Mouse (Mus musculus): ENCODE measurements around the gene Cacna1d.
A peak's percentile ranks its signal among the peaks of the same experiment; 100 is the strongest.

Cacna1d gene

DNA sequence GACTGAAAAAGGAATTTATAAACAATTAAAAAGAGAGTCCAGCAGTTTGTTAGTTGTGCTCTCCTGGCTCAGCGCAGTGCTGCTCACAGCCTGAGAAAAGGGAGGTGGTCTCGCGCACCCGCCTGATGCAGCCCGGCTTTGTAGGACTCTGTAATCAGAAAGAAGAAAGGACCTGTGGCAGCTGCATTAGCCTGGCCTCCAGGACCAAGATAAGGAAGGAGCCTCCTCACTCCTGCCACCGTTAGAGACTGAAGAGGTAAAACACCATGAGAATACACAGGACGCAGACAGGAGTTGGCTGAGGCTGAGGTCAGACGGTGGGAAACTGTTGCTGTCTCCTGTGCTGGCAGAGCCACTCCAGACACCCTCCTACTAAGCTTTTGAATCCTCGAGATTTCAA is at the start of gene Cacna1d:
Gene Cacna1d (minus strand): TSS at position 114 of the 400 bp plus-strand sequence.
- DNase-seq (ENCODE audit: low spot score in 2 of 2): no peak

DNA sequence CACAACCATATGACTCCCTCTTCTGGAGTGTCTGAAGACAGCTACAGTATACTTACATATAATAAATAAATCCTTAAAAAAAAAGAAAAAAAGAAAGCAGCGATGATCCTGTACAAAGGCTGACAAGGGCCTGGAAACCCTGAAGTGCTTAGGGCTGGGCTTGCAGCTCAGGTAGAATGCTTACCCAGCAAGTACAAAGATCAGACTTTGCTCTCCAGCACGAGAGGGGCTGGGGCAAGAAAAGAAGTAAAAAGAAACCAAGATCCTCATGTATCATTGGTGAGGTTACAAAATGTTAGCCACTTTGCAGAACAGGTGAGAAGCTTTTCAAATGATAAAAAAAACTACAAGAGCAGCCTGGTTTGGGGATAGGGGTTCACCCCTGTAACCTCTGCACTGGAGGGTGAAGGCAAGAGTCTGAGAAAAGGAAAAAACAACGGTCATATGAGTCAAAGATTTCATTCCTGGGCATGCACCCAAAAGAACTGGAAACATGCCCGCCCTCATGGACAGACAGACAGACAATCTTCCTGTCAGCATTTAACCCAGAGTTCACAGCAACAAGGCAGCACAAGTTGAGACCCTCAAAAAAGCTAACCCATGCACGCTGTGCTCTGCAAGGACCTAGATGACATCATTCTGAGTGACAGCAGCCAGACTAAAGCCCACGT is 42.7 kb upstream of the Cacna1d start:
- DNase-seq (ENCODE audit: low spot score in 2 of 2): no peak

GRCm38 (mm10) chr14:30531896-30532295 is 40.6 kb upstream of the Cacna1d start:
- DNase-seq (ENCODE audit: low spot score in 2 of 2): peak in 1 of 2 experiments; percentile 57

DNA sequence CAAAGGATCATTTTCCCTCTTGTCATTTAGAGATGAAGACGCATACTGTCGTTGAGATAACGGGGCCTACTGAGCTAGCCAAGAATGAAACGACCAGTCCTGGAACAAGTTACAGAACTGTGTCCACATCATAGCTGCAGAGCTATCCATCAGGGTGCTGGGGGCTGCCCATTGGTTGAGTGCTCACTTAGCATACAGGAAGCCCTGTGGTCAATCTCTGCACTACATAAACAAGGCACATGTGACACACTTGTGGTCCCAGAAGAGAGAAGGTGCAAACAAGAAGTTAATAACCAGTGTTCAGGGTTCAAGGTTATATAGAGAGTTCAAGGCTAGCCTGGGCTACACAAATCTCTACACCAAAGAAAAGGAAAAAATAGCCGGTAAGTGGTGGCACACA is 40.2 kb upstream of the Cacna1d start:
- no peak for DNase-seq (ENCODE audit: low spot score in 2 of 2)

DNA sequence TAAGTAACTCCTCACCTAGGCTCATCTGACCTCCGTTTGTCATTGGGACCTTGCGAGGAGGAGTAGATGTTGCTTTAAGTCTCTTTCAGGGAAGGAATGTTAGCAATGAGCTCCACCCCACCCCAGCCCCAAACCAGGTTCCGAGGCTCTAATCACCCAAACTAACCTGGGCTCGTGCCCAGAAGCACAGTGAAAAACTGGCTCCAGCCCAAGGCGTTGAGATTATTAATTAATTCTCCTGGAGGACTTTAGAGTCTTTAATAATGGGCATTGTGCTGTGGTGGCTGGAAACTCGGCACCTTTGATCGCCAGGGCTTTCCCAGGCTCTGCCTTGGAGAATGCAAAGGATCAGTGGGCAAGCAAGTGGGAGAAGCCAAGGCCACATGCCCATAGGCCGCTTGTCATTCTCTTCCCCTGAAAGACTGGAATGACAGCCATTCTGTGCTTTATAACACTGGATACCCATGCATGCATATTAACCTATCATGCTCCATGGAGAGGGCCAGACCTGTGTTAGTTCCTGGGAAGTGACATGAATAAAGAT is 39.5 kb upstream of the Cacna1d start:
- DNase-seq (ENCODE audit: low spot score in 2 of 2): no peak

GRCm38 (mm10) chr14:30529454-30529853 is 38.2 kb upstream of the Cacna1d start:
- no peak for DNase-seq (ENCODE audit: low spot score in 2 of 2)

GRCm38 (mm10) chr14:30528961-30529360 is 37.7 kb upstream of the Cacna1d start:
- no peak for DNase-seq (ENCODE audit: low spot score in 2 of 2)

- no peak for DNase-seq (ENCODE audit: low spot score in 2 of 2)
Observed at GRCm38 (mm10) chr14:30528392-30528791, 37.1 kb upstream of the Cacna1d start.

GRCm38 (mm10) chr14:30523356-30523755 is 32.1 kb upstream of the Cacna1d start:
- DNase-seq (ENCODE audit: low spot score in 2 of 2): no peak

GRCm38 (mm10) chr14:30519323-30519722 is 28.1 kb upstream of the Cacna1d start:
- no peak for DNase-seq (ENCODE audit: low spot score in 2 of 2)

DNA sequence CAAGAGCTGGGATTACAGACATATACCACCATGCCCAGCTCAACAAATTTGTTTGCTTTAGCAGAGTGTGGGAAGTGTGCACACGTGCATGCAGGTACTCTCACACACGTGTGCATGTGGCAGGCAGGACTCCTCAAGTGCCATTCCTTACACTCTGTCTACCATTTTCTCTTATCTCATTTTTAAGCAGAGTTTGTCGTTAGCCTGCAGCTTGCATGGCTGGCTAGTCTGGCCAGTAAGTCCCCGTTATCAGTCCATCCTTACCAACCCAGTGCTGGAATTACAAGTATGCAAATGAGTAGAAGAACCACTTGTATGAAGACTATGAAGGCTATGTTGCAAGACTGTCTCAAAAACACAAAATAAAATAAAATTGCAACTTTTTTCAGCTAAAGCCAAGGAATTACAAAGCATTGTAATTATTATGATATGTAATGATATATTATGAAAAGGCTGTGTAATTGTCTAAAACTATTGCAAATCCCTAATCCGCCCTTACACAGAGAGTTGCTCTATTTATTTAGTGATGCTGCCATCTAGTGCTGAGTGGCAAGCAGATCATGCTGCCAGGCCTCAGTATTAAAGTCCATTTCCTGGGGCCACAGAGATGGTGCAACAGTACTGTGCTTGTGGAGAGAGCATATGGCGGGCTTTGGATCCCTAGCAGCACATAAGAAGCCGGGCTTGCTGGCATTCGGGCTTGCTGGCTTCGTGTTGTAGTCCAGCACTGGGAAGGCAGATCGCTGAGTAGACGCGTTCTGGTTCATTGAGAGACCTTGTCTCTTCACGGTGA is 24.9 kb upstream of the Cacna1d start:
- no peak for DNase-seq (ENCODE audit: low spot score in 2 of 2)

DNA sequence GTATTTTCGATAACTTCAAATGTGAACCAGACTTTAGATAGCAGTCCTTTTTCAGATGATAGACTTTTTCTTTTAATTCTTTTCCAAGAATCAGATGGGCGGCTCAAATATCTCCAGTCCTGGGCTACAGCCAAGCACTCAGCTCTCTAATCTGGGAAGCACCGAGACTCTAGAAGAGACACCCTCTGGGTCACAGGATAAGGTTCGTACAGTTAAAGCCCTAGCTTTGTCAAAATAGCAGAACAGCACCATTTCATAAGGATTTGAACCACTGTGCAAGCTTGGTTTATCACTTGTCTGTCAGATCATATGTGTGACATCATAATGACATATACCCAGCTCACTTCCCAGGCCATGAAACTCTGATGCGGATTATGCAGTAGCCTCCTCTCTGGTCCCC is 21.6 kb upstream of the Cacna1d start:
- no peak for DNase-seq (ENCODE audit: low spot score in 2 of 2)

- DNase-seq (ENCODE audit: low spot score in 2 of 2): no peak
Observed at GRCm38 (mm10) chr14:30510214-30510763, 19.0 kb upstream of the Cacna1d start.

DNA sequence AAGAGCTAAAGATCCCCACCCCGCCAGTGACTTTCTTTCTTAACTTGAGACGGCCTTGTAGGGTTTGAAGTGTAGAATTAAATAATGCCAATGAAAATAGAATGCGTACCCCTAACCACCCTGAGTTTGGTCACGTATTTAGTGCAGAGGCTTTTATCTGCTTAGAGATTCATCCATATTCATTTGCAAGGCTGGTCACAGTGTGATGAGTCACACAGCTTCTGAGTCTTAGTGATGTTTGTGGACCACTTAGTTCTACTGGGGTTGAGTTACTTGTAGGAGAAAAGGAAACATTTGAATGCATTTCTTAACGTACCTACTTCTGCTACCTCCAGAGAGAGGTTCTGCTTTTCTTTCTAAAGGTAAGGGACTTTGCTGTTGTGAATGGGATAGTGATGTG is 13.7 kb upstream of the Cacna1d start:
- DNase-seq (ENCODE audit: low spot score in 2 of 2): no peak

DNA sequence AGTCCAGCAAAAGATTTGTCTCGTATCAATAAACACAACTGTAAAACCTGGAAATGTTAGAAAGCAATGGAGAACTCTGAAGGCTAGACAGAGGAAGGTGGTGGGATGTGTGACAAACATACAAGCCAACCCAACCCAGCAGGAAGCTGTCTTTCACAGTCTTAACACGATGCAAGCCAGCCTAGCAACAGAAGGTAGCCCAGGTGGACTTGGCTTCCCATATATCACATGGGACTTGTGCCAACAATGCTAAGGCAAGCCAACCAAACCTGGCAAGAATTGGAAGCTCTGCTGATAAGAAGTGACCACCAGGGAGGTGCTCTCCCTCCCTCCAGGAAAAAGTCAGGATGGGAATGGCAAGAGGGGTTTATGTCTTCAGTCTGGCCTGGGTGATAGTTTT is 6.9 kb upstream of the Cacna1d start:
- no peak for DNase-seq (ENCODE audit: low spot score in 2 of 2)

DNA sequence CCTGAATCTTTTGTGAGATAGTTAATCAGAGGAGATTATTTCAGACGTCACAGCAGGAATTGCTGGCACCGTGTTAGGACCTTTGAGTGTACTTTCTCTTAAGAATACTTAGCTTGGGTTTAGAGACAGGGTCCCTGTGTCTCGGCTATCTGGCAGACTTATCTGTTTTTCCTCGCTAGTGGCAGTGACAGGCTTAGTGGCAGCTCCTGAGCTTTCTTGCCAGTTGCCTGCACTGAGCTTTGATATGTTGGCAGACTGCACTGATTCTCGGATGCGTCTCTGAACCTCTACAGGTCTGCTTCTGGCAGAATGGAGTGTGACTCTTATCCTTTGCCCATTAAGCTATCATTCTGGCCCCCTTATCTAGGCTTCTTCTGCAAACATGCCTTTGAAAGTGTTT is 3.7 kb upstream of the Cacna1d start:
- no peak for DNase-seq (ENCODE audit: low spot score in 2 of 2)

GRCm38 (mm10) chr14:30493276-30493675 is 2.0 kb upstream of the Cacna1d start:
- DNase-seq (ENCODE audit: low spot score in 2 of 2): no peak

DNA sequence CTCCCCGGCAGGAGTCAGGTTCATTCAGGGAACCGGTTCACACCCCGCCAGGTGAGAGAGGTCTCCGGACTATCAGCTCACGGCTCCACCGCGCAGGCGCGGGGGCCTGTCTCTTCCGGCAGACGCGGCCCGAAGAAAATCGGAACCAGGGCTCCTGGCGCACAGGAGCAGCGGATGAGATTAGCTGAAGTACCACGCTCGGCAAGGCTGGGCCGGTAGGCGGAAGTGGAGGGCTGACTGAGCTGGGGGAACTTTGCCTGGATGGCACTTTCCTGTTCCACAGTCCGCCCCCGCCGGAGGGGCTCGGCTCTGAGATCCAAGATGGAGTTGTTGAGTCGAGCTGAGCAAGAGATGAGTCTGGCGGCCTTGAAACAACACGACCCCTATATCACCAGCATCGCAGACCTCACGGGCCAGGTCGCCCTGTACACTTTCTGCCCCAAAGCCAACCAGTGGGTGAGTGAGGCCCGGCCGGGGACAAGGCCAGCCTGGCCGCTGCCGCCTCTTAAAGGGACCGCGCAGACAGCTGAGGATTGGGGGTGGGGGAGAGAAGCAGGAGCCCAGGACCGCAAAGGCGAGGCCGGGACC is 11.8 kb downstream of the Cacna1d start, which contains the start of gene Dcp1a:
Gene Dcp1a (plus strand): TSS at position 175 of the 588 bp plus-strand sequence.
- peak; percentile 93 to 95 for DNase-seq (ENCODE audit: low spot score in 2 of 2)

DNA sequence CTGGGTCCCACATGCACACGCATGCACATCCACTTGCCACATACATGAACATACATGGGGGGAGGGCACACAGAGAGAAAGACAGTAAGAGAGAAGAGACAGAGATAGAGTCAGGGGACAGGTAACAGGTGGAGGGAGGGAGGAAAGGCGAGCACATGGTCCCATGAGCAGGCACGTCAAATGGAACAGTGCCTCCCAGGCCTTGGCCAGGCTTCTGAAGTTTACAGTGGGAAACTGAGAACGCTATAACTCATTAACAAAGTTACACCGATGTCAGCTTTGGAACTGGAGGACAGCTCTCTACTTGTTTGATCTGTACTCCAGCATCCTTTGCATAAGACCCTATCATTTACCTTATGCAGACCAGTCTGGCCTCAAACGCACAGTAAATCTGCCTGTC is 16.8 kb downstream of the Cacna1d start:
- DNase-seq (ENCODE audit: low spot score in 2 of 2): no peak

DNA sequence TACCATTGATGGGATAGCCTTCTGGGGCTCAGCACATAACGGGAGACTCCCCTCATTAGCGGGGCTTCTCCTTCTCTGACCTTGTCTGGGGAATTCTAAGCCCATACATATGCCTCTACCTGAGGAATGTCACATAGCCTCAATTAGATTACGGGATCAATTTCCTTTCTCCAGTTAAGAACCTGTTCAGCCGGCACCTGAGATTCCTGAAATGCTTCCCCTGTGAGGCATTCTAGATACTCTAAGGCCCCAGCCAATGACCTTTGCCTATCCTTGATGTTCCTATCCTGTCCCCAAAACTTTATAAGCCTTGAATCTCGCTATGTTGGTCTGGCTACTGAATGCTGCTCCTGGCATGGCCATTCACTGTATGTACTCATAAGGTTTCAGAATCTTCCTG is 17.6 kb downstream of the Cacna1d start:
- no peak for DNase-seq (ENCODE audit: low spot score in 2 of 2)

DNA sequence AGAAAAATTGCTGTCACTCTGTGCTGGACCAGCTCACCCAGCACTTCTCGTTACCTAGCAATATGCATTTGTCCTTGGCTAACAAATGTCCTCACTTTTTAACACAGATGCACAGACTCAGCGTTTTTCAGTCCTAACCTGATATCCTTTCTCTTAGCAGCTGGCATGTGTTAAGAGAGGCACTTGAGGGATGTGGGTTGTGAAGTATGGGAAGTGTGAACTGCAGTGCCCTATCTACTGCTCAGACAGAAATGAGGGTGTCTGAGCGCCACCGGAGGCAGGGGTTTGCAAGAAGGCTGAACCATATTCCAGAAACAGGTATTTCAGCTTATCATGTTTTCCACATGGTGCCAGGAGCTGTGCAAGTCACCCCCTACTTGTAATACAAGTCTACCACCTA is 27.9 kb downstream of the Cacna1d start:
- no peak for DNase-seq (ENCODE audit: low spot score in 2 of 2)

DNA sequence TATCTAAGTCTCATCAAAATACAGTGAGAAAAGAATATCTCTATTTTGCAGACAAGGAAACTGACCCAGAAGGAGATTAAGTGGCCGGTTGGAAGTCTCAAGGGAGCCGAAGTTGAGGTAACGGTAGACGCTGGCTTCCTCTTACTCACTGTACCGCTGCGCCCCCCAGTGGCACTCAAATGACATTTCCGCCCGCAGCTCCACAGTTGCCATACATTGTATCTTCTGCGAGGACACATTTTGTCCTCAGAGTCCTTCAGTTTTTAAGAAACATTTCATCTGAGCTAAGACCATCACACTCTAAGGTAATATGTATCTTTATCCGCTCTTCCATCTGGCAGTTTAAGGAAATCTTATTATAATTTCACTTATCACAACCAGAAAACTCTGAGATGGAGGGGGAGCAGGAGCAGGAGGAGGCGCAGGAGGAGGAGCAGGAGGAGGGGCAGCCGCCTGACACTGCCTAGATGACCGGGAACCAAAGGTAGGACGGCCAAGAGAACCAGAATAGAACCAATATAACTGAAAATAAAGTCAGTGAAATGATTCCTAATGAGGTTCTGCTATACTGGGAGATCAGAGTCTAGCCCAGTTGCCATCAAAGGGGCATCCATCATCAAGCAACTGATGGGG is 31.2 kb downstream of the Cacna1d start:
- DNase-seq (ENCODE audit: low spot score in 2 of 2): peak; percentile 46 to 74
